8 mouse cellular contexts compared by ENCODE assay signal in genomic region chrX:140542938-140543673, GRCm38 (mm10). TPM values are rescaled to one million over a fixed set of nuclear protein-coding genes. Genes with fewer than 3 reads are reported as not detected.
DNase-seq lines count a peak whose midpoint lies in the region; ATAC-seq lines count a peak whose summit lies in the region.

No protein-coding gene starts in this region.

- peak overlapping the region; percentile 84 for H3K27ac ChIP-seq in lung, embryonic 16.5 days (ENCODE audit: low read length)

- H3K4me1 ChIP-seq in lung, embryonic 16.5 days (replicated peaks; ENCODE audit: control insufficient read depth, insufficient read depth, low read length), result peaks cover 13% of the 10 kb centered on the region

- H3K36me3 ChIP-seq in lung, embryonic 16.5 days (ENCODE audit: control insufficient read depth, insufficient read depth, low read length), result no peaks in the 10 kb centered on the region; the same call in 1 of the 2 replicates

- H3K4me3 ChIP-seq in lung, embryonic 16.5 days (ENCODE audit: low read length), result peak overlapping the region; percentile 50

- H3K27me3 ChIP-seq in lung, embryonic 16.5 days (ENCODE audit: control insufficient read depth, insufficient read depth, low read depth, low read length), result no peaks in the 10 kb centered on the region

- peak; percentile 82 to 87 for ATAC-seq in hematopoietic stem cell, adult 5-6 weeks (replicated peaks in 1 of 2; ENCODE audit: insufficient read depth in 1 of 2, low FRiP score in 2 of 2, low TSS enrichment in 1 of 2, low read depth in 1 of 2, poor library complexity in 2 of 2, severe bottlenecking in 2 of 2)
- peak; percentile 89 for ATAC-seq in lung, embryonic 16.5 days (ENCODE audit: low read depth)

- WGBS in lung, embryonic 16.5 days, result 27% methylated on average over 18 of the region's 18 CpGs

- peak overlapping the region; percentile 61 for H3K9ac ChIP-seq in lung, embryonic 16.5 days (ENCODE audit: low read length)

- DNase-seq in MEL-GATA-1-ER (ENCODE audit: extremely low read depth, low read depth), result peak; percentile 96
- DNase-seq in cerebellum, adult 8-10 months, result peak; percentile 69
- peak; percentile 55 for DNase-seq in forelimb bud, embryonic 11.5 days (ENCODE audit: low read depth, low spot score)
- DNase-seq in layer of hippocampus, adult 9-11 months, result peak; percentile 84
- DNase-seq in ovary, postnatal 14 days (ENCODE audit: low spot score), result peak; percentile 40
- peak; percentile 73 to 75 for DNase-seq in thymus, postnatal 10 days (ENCODE audit: low spot score in 2 of 2)

- H3K4me2 ChIP-seq in lung, embryonic 16.5 days (ENCODE audit: low read depth, low read length), result peak overlapping the region; percentile 63

- H3K9me3 ChIP-seq in lung, embryonic 16.5 days (ENCODE audit: control insufficient read depth, low read length), result no peaks in the 10 kb centered on the region

RNA-seq across cellular contexts. Expression of gene Tsc22d3, which starts 57.4 kb away (rescaled TPM):
- total RNA-seq in hematopoietic stem cell, adult 5-6 weeks (2017), result 66.6 and 70.2 TPM in 2 replicates
- polyA plus RNA-seq in lung, embryonic 16.5 days (2015; fragmentation: Nextera tagmentation; extraction: Ambion mirVana), result 119 and 129 TPM in 2 replicates

Comparison
In these comparisons a context has a peak if more than half of its experiments do, and no peak if none do; other contexts are left out.
1. Peak in every context shown above with its lines: DNase-seq, ATAC-seq, H3K4me3 ChIP-seq and H3K27ac ChIP-seq.
2. DNase-seq: peak in every context shown above with its lines; median percentile 96 in MEL-GATA-1-ER; 84 in layer of hippocampus, adult 9-11 months; 74 in thymus, postnatal 10 days; 69 in cerebellum, adult 8-10 months; 55 in forelimb bud, embryonic 11.5 days; 40 in ovary, postnatal 14 days.